Mouse (Mus musculus): ENCODE data around the gene Drg2. TPM values are rescaled to one million over a fixed set of nuclear protein-coding genes. Genes with fewer than 3 reads are reported as not detected.

Drg2 gene
- polyA plus RNA-seq, 1 experiment from 2014 or later = 48.6 TPM

DNA sequence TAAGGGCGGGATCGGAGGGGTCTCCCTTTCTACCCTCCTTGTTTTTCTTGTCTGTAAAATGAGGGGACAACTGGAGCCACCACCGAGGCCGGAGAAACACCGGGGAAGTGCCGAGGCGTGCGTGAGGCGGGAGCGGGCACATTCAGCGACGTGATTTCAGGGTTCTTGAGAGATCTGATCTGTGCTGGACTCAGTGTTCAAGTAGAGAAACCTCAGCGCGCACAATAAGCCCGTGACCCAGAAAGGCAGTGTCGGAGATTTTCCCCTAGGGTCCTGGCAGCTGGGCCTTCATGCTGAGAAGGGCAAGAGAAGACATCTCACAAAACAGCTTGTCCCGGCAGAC, 325 bp downstream of the Drg2 start:
- under 1% methylated on average over 17 of the region's 17 CpGs for WGBS
- TF ChIP-seq CTCF (IDR thresholded peaks at IDR 0.05) (no peak), EP300 (IDR thresholded peaks at IDR 0.05) (0 out of 2 replicates have a peak, but pooled peaks have one; percentile 10)
- ATAC-seq = peak; percentile 61
- peaks cover 15% of the 10 kb centered on the region; the same call in 1 of the 2 replicates for H3K36me3 ChIP-seq (ENCODE audit: insufficient read depth, low read length)
- peak overlapping the region; percentile 63 for H3K4me2 ChIP-seq (replicated peaks; ENCODE audit: low read depth, low read length)
- no peaks in the 10 kb centered on the region for H3K9me3 ChIP-seq (ENCODE audit: low read length)
- no peaks in the 10 kb centered on the region for H3K27me3 ChIP-seq (replicated peaks; ENCODE audit: insufficient read depth, low read length)
- peak; percentile 12 for DNase-seq (ENCODE audit: low spot score)
- peak overlapping the region; percentile 59 for H3K4me3 ChIP-seq (ENCODE audit: low read depth, low read length)
- H3K4me1 ChIP-seq (ENCODE audit: insufficient read depth, low read depth, low read length) = no peaks in the 10 kb centered on the region
- H3K27ac ChIP-seq (ENCODE audit: low read length) = peak overlapping the region; percentile 80
- H3K9ac ChIP-seq (replicated peaks; ENCODE audit: low read depth) = peak overlapping the region; percentile 64

DNA sequence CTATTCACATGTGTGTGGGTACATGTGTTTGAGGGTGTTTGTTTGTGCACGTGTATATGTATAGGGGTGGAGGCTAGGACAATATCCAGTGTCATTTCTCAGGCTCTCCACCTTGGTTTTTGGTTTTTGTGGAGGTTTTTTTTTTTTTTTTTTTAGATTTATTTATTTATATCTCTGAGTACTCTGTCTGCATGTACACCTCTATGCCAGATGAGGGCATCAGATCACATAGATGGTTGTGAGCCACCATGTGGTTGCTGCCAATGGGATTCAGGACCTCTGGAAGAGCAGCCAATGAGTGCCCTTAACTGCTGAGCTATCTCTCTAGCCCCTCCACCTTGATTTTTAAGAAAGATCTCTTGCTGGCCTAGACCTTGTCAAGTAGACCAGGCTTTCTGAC, 3.6 kb downstream of the Drg2 start:
- no peaks in the 10 kb centered on the region for H3K4me1 ChIP-seq (ENCODE audit: insufficient read depth, low read depth, low read length)
- H3K4me3 ChIP-seq (ENCODE audit: low read depth, low read length) = no peak overlapping the region
- H3K27me3 ChIP-seq (replicated peaks; ENCODE audit: insufficient read depth, low read length) = no peaks in the 10 kb centered on the region
- H3K9me3 ChIP-seq (ENCODE audit: low read length) = no peaks in the 10 kb centered on the region
- H3K4me2 ChIP-seq (replicated peaks; ENCODE audit: low read depth, low read length) = no peak overlapping the region
- DNase-seq (ENCODE audit: low spot score) (peak; percentile 33), ATAC-seq (no peak)
- no peak overlapping the region for H3K27ac ChIP-seq (ENCODE audit: low read length)
- no peak overlapping the region for H3K9ac ChIP-seq (replicated peaks; ENCODE audit: low read depth)
- H3K36me3 ChIP-seq (ENCODE audit: insufficient read depth, low read length) = peaks cover 41% of the 10 kb centered on the region
- 97% methylated on average over 1 of the region's 1 CpGs for WGBS
- TF ChIP-seq EP300 (IDR thresholded peaks at IDR 0.05) (no peak), CTCF (IDR thresholded peaks at IDR 0.05) (peak; percentile 27; the same call in 1 of the 2 replicates)

DNA sequence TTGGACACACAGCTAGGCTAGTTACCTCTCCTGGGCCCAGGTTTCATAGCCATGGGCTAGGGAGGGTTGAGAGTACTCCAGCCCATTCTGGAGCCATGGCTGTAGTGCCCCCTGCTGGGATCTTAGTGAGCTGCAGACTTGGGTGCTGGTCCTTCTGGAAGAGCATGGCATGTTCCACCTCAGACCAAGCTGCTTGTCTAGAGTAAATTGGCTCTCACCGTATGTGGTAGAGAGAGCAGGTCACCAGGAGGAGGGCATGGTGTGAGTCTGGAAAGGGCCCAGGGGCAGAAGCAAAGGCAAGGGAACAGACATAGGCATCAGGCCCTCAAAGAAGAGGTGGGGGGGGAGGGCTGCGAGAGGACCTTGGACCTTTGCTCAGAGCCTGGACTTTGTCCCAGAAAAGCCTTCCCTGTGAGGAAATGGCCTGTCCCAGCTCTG, 11.6 kb downstream of the Drg2 start:
- Histone ChIP-seq H3K9ac (replicated peaks; ENCODE audit: low read depth) (no peak overlapping the region), H3K36me3 (ENCODE audit: insufficient read depth, low read length) (peaks cover 48% of the 10 kb centered on the region), H3K27me3 (replicated peaks; ENCODE audit: insufficient read depth, low read length) (no peaks in the 10 kb centered on the region), H3K4me1 (ENCODE audit: insufficient read depth, low read depth, low read length) (no peaks in the 10 kb centered on the region), H3K27ac (ENCODE audit: low read length) (no peak overlapping the region), H3K9me3 (ENCODE audit: low read length) (no peaks in the 10 kb centered on the region), H3K4me2 (replicated peaks; ENCODE audit: low read depth, low read length) (no peak overlapping the region), H3K4me3 (ENCODE audit: low read depth, low read length) (no peak overlapping the region)
- DNase-seq (ENCODE audit: low spot score) = peak; percentile 21
- no peak for ATAC-seq
- peak; percentile 67 for TF ChIP-seq CTCF (IDR thresholded peaks at IDR 0.05)
- TF ChIP-seq EP300 (IDR thresholded peaks at IDR 0.05) = no peak
- 64% methylated on average over 2 of the region's 2 CpGs for WGBS

DNA sequence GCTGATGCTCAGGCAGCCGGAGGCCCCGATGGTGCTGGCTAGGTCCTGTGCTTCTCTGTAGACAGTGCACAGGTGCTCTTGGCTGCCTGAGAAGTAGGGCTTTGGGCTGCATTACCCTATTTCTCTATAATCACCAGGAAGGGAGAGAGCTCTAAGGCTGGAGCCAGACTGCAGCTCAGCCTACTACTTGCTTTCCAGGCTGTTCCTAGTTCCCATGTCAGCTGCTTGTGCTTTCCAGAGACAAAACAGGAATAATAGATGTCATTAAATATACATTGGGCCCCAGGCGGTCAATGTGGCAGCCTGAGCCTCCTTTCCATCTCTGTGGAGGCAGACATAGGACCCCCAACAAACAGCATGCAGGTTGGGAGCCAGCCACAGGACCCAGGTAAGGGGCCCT, 14.6 kb downstream of the Drg2 start, which contains the start of gene Myo15:
Gene Myo15, plus strand, starts transcription at position 301 of the 400 bp plus-strand sequence.
- Histone ChIP-seq H3K4me2 (replicated peaks; ENCODE audit: low read depth, low read length) (no peak within 1 kb of the TSS), H3K4me3 (ENCODE audit: low read depth, low read length) (no peak within 1 kb of the TSS)

DNA sequence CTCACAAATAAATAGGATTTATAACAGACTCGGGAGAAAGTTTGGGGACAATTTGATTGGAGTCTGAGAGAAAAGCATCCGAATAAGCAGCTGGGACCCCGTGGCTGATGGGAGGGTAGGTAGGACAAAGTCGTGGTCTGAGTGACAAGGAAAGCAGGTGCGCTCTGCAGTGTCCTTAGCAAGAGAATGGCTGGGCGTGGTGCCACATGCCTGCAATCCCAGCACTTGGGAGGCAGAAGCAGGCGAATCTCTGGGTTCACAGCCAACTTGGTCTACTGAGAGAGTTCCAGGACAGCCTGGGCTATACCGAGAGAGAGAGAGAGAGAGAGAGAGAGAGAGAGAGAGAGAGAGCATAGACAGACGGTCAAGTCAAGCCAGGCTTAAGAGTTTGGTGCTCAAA, 16.4 kb downstream of the Drg2 start:
- Histone ChIP-seq H3K36me3 (ENCODE audit: insufficient read depth, low read length) (0 out of 2 replicates have a peak, but pooled peaks cover 12% of the 10 kb centered on the region), H3K4me3 (ENCODE audit: low read depth, low read length) (no peak overlapping the region), H3K27me3 (replicated peaks; ENCODE audit: insufficient read depth, low read length) (no peaks in the 10 kb centered on the region), H3K4me1 (ENCODE audit: insufficient read depth, low read depth, low read length) (no peaks in the 10 kb centered on the region), H3K27ac (ENCODE audit: low read length) (no peak overlapping the region), H3K9ac (replicated peaks; ENCODE audit: low read depth) (no peak overlapping the region), H3K9me3 (ENCODE audit: low read length) (no peaks in the 10 kb centered on the region), H3K4me2 (replicated peaks; ENCODE audit: low read depth, low read length) (no peak overlapping the region)
- TF ChIP-seq EP300 (IDR thresholded peaks at IDR 0.05) (no peak), CTCF (IDR thresholded peaks at IDR 0.05) (no peak)
- 79% methylated on average over 9 of the region's 9 CpGs for WGBS
- ATAC-seq (no peak), DNase-seq (ENCODE audit: low spot score) (no peak)

More for the DNA sequence above, 14.6 kb downstream of the Drg2 start, which contains the start of gene Myo15:
- Histone ChIP-seq H3K27ac (ENCODE audit: low read length) (no peak within 1 kb of the TSS), H3K9me3 (ENCODE audit: low read length) (no peaks in the 10 kb centered on the region), H3K27me3 (replicated peaks; ENCODE audit: insufficient read depth, low read length) (no peaks in the 10 kb centered on the region), H3K4me1 (ENCODE audit: insufficient read depth, low read depth, low read length) (no peaks in the 10 kb centered on the region), H3K9ac (replicated peaks; ENCODE audit: low read depth) (no peak within 1 kb of the TSS), H3K36me3 (ENCODE audit: insufficient read depth, low read length) (peaks cover 24% of the 10 kb centered on the region; the same call in 1 of the 2 replicates)
- DNase-seq (ENCODE audit: low spot score) (no peak), ATAC-seq (no peak)
- TF ChIP-seq EP300 (IDR thresholded peaks at IDR 0.05) (no peak), CTCF (IDR thresholded peaks at IDR 0.05) (no peak)
- WGBS = 86% methylated on average over 3 of the region's 3 CpGs

DNA sequence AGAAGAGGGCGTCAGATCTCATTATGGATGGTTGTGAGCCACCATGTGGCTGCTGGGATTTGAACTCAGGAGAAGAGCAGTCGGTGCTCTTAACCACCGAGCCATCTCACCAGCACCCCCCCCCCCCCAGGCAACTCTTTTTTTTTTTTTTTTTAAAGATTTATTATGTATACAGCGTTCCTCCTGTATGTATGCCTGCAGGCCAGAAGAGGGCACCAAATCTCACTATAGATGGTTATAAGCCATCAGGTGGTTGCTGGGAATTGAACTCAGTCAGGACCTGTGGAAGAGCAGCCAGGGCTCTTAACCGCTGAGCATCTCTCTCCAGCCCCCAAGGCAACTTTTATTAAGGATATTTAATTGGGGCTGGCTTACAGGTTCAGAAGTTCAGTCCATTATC, 20.1 kb downstream of the Drg2 start:
- H3K36me3 ChIP-seq (ENCODE audit: insufficient read depth, low read length) = no peaks in the 10 kb centered on the region
- no peak overlapping the region for H3K4me2 ChIP-seq (replicated peaks; ENCODE audit: low read depth, low read length)
- 72% methylated on average over 5 of the region's 5 CpGs for WGBS
- DNase-seq (ENCODE audit: low spot score) (no peak), ATAC-seq (no peak)
- no peaks in the 10 kb centered on the region for H3K27me3 ChIP-seq (replicated peaks; ENCODE audit: insufficient read depth, low read length)
- H3K27ac ChIP-seq (ENCODE audit: low read length) = no peak overlapping the region
- no peaks in the 10 kb centered on the region for H3K4me1 ChIP-seq (ENCODE audit: insufficient read depth, low read depth, low read length)
- H3K9me3 ChIP-seq (ENCODE audit: low read length) = no peaks in the 10 kb centered on the region
- TF ChIP-seq EP300 (IDR thresholded peaks at IDR 0.05) (no peak), CTCF (IDR thresholded peaks at IDR 0.05) (0 out of 2 replicates have a peak, but pooled peaks have one; percentile 11)
- H3K4me3 ChIP-seq (ENCODE audit: low read depth, low read length) = no peak overlapping the region
- H3K9ac ChIP-seq (replicated peaks; ENCODE audit: low read depth) = no peak overlapping the region
